Mouse (Mus musculus): ENCODE results near the gene Tent4b.

DNA sequence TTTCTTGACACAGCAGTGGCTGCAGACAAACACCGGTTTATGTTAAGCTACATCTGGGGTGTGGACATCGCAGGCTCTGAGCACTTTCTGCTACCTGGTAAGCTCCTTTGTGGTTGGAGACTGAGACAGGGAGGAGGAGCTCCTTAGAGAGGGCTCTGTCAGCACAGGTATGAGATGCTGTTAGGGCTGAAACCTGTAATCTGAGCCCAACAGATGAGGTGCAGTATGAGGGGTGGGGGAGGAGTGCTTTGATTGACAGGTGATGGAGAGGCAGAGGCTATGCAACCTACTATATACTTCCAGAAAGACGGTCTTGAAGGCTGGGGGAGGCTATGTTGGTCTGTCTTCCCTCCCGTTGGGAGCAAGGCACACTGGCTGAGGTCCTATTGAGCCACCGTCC is 80.2 kb downstream of the Tent4b start:
- TF ChIP-seq CTCF (IDR thresholded peaks at IDR 0.05; ENCODE audit: low read depth): no peak
- no peak for TF ChIP-seq EP300 (IDR thresholded peaks at IDR 0.05; ENCODE audit: low read depth)

All from liver, postnatal 0 days (tissue).